Mouse (Mus musculus): ENCODE results near the gene Cwh43. TPM values are rescaled to one million over a fixed set of nuclear protein-coding genes. Genes with fewer than 3 reads are reported as not detected.

Gene Cwh43
- polyA plus RNA-seq, 1 experiment, result not detected

DNA sequence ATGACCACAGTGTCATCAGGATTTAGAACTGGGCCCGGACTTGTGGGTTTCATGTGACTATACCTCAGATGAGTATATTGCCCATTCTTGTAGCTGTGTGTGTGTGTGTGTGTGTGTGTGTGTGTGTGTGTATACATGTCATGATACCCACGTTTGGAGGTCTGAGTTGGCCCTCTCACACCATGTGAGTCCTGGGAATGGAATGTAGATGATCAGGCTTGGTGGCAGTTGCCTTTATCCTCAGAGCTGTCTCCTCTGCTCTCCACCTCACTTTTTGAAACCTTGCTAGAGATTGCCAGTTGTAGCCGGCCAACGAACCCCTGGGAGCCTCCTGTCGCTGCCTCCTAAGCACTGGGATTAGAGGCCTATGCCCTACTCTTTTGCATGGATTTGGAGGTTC, 33.3 kb upstream of the Cwh43 start:
- no peaks in the 10 kb centered on the region for H3K36me3 ChIP-seq (ENCODE audit: control insufficient read depth, insufficient read depth)
- no peak overlapping the region for H3ac ChIP-seq (ENCODE audit: control insufficient read depth, insufficient read length, low read depth)
- TF ChIP-seq MYOG (IDR thresholded peaks at IDR 0.05; ENCODE audit: control insufficient read depth, extremely low read depth, insufficient read length) (no peak), MAX (IDR thresholded peaks at IDR 0.05) (no peak), CTCF (IDR thresholded peaks at IDR 0.05; ENCODE audit: control insufficient read depth, insufficient read depth, insufficient read length) (no peak), FOSL1 (IDR thresholded peaks at IDR 0.05; ENCODE audit: insufficient read depth, low read length, poor library complexity, severe bottlenecking) (no peak), MYOD1 (IDR thresholded peaks at IDR 0.05; ENCODE audit: control insufficient read depth, insufficient read length, low read depth) (no peak), CEBPB (IDR thresholded peaks at IDR 0.05; ENCODE audit: low read depth) (no peak), USF1 (IDR thresholded peaks at IDR 0.05; ENCODE audit: low read depth) (no peak)
- no peaks in the 10 kb centered on the region for H3K79me2 ChIP-seq (ENCODE audit: control insufficient read depth, insufficient read depth)
- H3K27me3 ChIP-seq (ENCODE audit: control insufficient read depth, insufficient read depth, insufficient read length), result no peaks in the 10 kb centered on the region
- no peak overlapping the region for H3K4me3 ChIP-seq (ENCODE audit: insufficient read depth, poor library complexity, severe bottlenecking)
- no peaks in the 10 kb centered on the region for H3K79me3 ChIP-seq (ENCODE audit: low read depth)

- no peak for TF ChIP-seq USF1 (IDR thresholded peaks at IDR 0.05; ENCODE audit: low read depth)
- no peaks in the 10 kb centered on the region for H3K27me3 ChIP-seq (ENCODE audit: control insufficient read depth, insufficient read depth, insufficient read length)
- no peak overlapping the region for H3ac ChIP-seq (ENCODE audit: control insufficient read depth, insufficient read length, low read depth)
- H3K79me2 ChIP-seq (ENCODE audit: control insufficient read depth, insufficient read depth), result no peaks in the 10 kb centered on the region
- H3K4me3 ChIP-seq (ENCODE audit: insufficient read depth, poor library complexity, severe bottlenecking), result no peak overlapping the region
- H3K79me3 ChIP-seq (ENCODE audit: low read depth), result no peaks in the 10 kb centered on the region
- no peaks in the 10 kb centered on the region for H3K36me3 ChIP-seq (ENCODE audit: control insufficient read depth, insufficient read depth)
Measured at GRCm38 (mm10) chr5:73373184-73373583, 32.7 kb upstream of the Cwh43 start.

DNA sequence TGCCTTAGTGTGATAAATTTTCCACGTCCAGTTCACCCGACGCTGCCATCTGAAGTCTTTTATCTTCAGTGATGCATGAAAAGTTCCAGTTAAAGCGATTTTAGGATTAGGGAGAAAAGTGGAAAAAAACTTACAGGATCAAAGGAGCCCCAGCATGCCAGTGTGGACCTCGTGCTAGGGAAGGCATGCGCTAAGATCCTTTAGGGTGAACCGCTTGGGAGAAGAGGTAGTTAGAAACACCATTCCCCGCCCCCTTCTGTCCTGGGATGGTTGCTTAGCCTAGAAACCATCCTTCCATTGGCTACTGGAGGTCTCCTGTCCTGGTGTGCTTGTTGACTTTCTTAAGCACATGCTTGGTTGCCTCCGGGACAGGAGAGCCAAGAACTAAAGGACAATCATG, 29.8 kb upstream of the Cwh43 start:
- Histone ChIP-seq H3K4me3 (ENCODE audit: insufficient read depth, poor library complexity, severe bottlenecking) (no peak overlapping the region), H3K36me3 (ENCODE audit: control insufficient read depth, insufficient read depth) (no peaks in the 10 kb centered on the region), H3K79me3 (ENCODE audit: low read depth) (no peaks in the 10 kb centered on the region), H3K27me3 (ENCODE audit: control insufficient read depth, insufficient read depth, insufficient read length) (no peaks in the 10 kb centered on the region), H3ac (ENCODE audit: control insufficient read depth, insufficient read length, low read depth) (no peak overlapping the region), H3K79me2 (ENCODE audit: control insufficient read depth, insufficient read depth) (no peaks in the 10 kb centered on the region)
- TF ChIP-seq MYOG (IDR thresholded peaks at IDR 0.05; ENCODE audit: control insufficient read depth, extremely low read depth, insufficient read length), result no peak
- no peak for TF ChIP-seq CTCF (IDR thresholded peaks at IDR 0.05; ENCODE audit: control insufficient read depth, insufficient read depth, insufficient read length)
- TF ChIP-seq MAX (IDR thresholded peaks at IDR 0.05), result no peak

- Histone ChIP-seq H3K4me3 (ENCODE audit: insufficient read depth, poor library complexity, severe bottlenecking) (no peak overlapping the region), H3K79me3 (ENCODE audit: low read depth) (no peaks in the 10 kb centered on the region), H3ac (ENCODE audit: control insufficient read depth, insufficient read length, low read depth) (no peak overlapping the region), H3K36me3 (ENCODE audit: control insufficient read depth, insufficient read depth) (no peaks in the 10 kb centered on the region), H3K27me3 (ENCODE audit: control insufficient read depth, insufficient read depth, insufficient read length) (no peaks in the 10 kb centered on the region), H3K79me2 (ENCODE audit: control insufficient read depth, insufficient read depth) (no peaks in the 10 kb centered on the region)
- TF ChIP-seq USF1 (IDR thresholded peaks at IDR 0.05; ENCODE audit: low read depth) (no peak), FOSL1 (IDR thresholded peaks at IDR 0.05; ENCODE audit: insufficient read depth, low read length, poor library complexity, severe bottlenecking) (no peak), MYOG (IDR thresholded peaks at IDR 0.05; ENCODE audit: control insufficient read depth, extremely low read depth, insufficient read length) (no peak)
Measured at GRCm38 (mm10) chr5:73376491-73376890, 29.4 kb upstream of the Cwh43 start.

GRCm38 (mm10) chr5:73379908-73380307, 26.0 kb upstream of the Cwh43 start:
- no peak overlapping the region for H3K4me3 ChIP-seq (ENCODE audit: insufficient read depth, poor library complexity, severe bottlenecking)
- no peak for TF ChIP-seq MYOG (IDR thresholded peaks at IDR 0.05; ENCODE audit: control insufficient read depth, extremely low read depth, insufficient read length)
- TF ChIP-seq MYOD1 (IDR thresholded peaks at IDR 0.05; ENCODE audit: control insufficient read depth, insufficient read length, low read depth), result no peak
- peak; percentile 24 for TF ChIP-seq CTCF (IDR thresholded peaks at IDR 0.05; ENCODE audit: control insufficient read depth, insufficient read depth, insufficient read length)
- no peak for TF ChIP-seq MAX (IDR thresholded peaks at IDR 0.05)
- H3K79me3 ChIP-seq (ENCODE audit: low read depth), result no peaks in the 10 kb centered on the region
- no peaks in the 10 kb centered on the region for H3K36me3 ChIP-seq (ENCODE audit: control insufficient read depth, insufficient read depth)
- H3K79me2 ChIP-seq (ENCODE audit: control insufficient read depth, insufficient read depth), result no peaks in the 10 kb centered on the region
- no peak overlapping the region for H3ac ChIP-seq (ENCODE audit: control insufficient read depth, insufficient read length, low read depth)
- H3K27me3 ChIP-seq (ENCODE audit: control insufficient read depth, insufficient read depth, insufficient read length), result no peaks in the 10 kb centered on the region

GRCm38 (mm10) chr5:73380829-73381228, 25.0 kb upstream of the Cwh43 start:
- no peaks in the 10 kb centered on the region for H3K79me2 ChIP-seq (ENCODE audit: control insufficient read depth, insufficient read depth)
- no peaks in the 10 kb centered on the region for H3K79me3 ChIP-seq (ENCODE audit: low read depth)
- no peak overlapping the region for H3ac ChIP-seq (ENCODE audit: control insufficient read depth, insufficient read length, low read depth)
- H3K36me3 ChIP-seq (ENCODE audit: control insufficient read depth, insufficient read depth), result no peaks in the 10 kb centered on the region
- H3K4me3 ChIP-seq (ENCODE audit: insufficient read depth, poor library complexity, severe bottlenecking), result no peak overlapping the region
- no peaks in the 10 kb centered on the region for H3K27me3 ChIP-seq (ENCODE audit: control insufficient read depth, insufficient read depth, insufficient read length)
- TF ChIP-seq FOSL1 (IDR thresholded peaks at IDR 0.05; ENCODE audit: insufficient read depth, low read length, poor library complexity, severe bottlenecking) (no peak), MYOD1 (IDR thresholded peaks at IDR 0.05; ENCODE audit: control insufficient read depth, insufficient read length, low read depth) (no peak), MYOG (IDR thresholded peaks at IDR 0.05; ENCODE audit: control insufficient read depth, extremely low read depth, insufficient read length) (no peak), CEBPB (IDR thresholded peaks at IDR 0.05; ENCODE audit: low read depth) (no peak), USF1 (IDR thresholded peaks at IDR 0.05; ENCODE audit: low read depth) (no peak), MAX (IDR thresholded peaks at IDR 0.05) (no peak), CTCF (IDR thresholded peaks at IDR 0.05; ENCODE audit: control insufficient read depth, insufficient read depth, insufficient read length) (no peak)

Measured in C2C12 (cell line).